Mouse (Mus musculus) adrenal gland, adult 18-20 months (tissue): Measurements from ENCODE around the gene Rpl36. TPM values are rescaled to one million over a fixed set of nuclear protein-coding genes. Genes with fewer than 3 reads are reported as not detected.

Experiments
- DNase-seq, 2 experiments: peaks; one replicate each; pipeline ENCODE4 v3.0.0; 2021 to 2022; ENCODE audit warnings: low spot score in 2 of 2
- total RNA-seq, 2 experiments: library from RNA; stranded (reverse); gene quantifications; 1 replicate in 1 of 2; 2 replicates in 1 of 2; pipeline ENCODE4 v1.2.3; 2021

Rpl36 gene
- total RNA-seq, 2 experiments from 2014 or later: 765 to 908 TPM

- DNase-seq: no peak
Measured at GRCm38 (mm10) chr17:56634023-56634422, 20.8 kb downstream of the Rpl36 start.

GRCm38 (mm10) chr17:56643237-56643636 lies 30.0 kb downstream of the Rpl36 start:
- no peak for DNase-seq

- no peak for DNase-seq
Measured at GRCm38 (mm10) chr17:56647546-56647945, 34.3 kb downstream of the Rpl36 start.

GRCm38 (mm10) chr17:56651801-56652200 lies 38.6 kb downstream of the Rpl36 start:
- DNase-seq: no peak

- no peak for DNase-seq
Measured at GRCm38 (mm10) chr17:56654771-56655170, 41.6 kb downstream of the Rpl36 start.

- no peak for DNase-seq
Measured at GRCm38 (mm10) chr17:56655311-56655710, 42.1 kb downstream of the Rpl36 start.

- DNase-seq: no peak
Measured at GRCm38 (mm10) chr17:56656171-56656570, 43.0 kb downstream of the Rpl36 start.

- no peak for DNase-seq
Measured at GRCm38 (mm10) chr17:56663659-56664058, 50.4 kb downstream of the Rpl36 start.

Other genes with a start within 250 kb of the Rpl36 start
- gene Ptprs, start 136.9 kb upstream of the Rpl36 start, total RNA-seq: 100 to 1,000 TPM; 130 to 188 TPM
- gene Znrf4, start 101.0 kb upstream of the Rpl36 start, total RNA-seq: not detected
- 1 to 10 TPM in 1 of 2 experiments, under 1 TPM in 1; 0.86 to 1.0 TPM for gene Gm20219, start 59.0 kb upstream of the Rpl36 start, total RNA-seq
- gene Safb2, start 28.8 kb upstream of the Rpl36 start, total RNA-seq: 100 to 1,000 TPM; 117 to 153 TPM
- gene Safb, start 28.6 kb upstream of the Rpl36 start, total RNA-seq: 100 to 1,000 TPM; 108 to 136 TPM
- gene 2410015M20Rik, start 3.6 kb upstream of the Rpl36 start, total RNA-seq: 100 to 1,000 TPM; 360 to 384 TPM
- gene Lonp1, start 13.5 kb downstream of the Rpl36 start, total RNA-seq: 100 to 1,000 TPM; 458 to 700 TPM
- gene Catsperd, start 14.7 kb downstream of the Rpl36 start, total RNA-seq: 1 to 10 TPM; 2.4 to 4.3 TPM
- gene Ranbp3, start 59.9 kb downstream of the Rpl36 start, total RNA-seq: 10 to 100 TPM; 64.9 to 75.7 TPM
- 100 to 1,000 TPM; 276 to 402 TPM for gene Ndufa11, start 104.4 kb downstream of the Rpl36 start, total RNA-seq
- 10 to 100 TPM; 20.1 to 26.1 TPM for gene Vmac, start 104.6 kb downstream of the Rpl36 start, total RNA-seq
- 1 to 10 TPM; 3.4 to 4.0 TPM for gene Nrtn, start 144.1 kb downstream of the Rpl36 start, total RNA-seq
- gene Dus3l, start 151.3 kb downstream of the Rpl36 start, total RNA-seq: 10 to 100 TPM; 28.3 to 31.3 TPM
- gene Prr22, start 156.8 kb downstream of the Rpl36 start, total RNA-seq: under 1 TPM; 0.48 to 0.93 TPM
- 1 to 10 TPM; 3.8 to 5.6 TPM for gene Rfx2, start 217.6 kb downstream of the Rpl36 start, total RNA-seq